Mouse (Mus musculus) heart, adult 2 months (tissue): ENCODE data around the gene Slc9a2.

ENCODE experiments used
- CTCF ChIP-seq: fragments of 200-600 bp; IDR thresholded peaks from 2 replicates; pipeline ENCODE4 v1.8.1; 2022; ENCODE audit warnings: antibody characterized with exemption, mild to moderate bottlenecking, moderate library complexity
- EP300 ChIP-seq: fragments of 200-500 bp; IDR thresholded peaks from 2 replicates; pipeline ENCODE4 v1.6.1; 2011; ENCODE audit warnings: low read depth, low read length, control low read depth; ENCODE audit not compliant: insufficient read depth
- POLR2A ChIP-seq: fragments of 200-500 bp; IDR thresholded peaks from 2 replicates; pipeline ENCODE4 v1.6.1; 2011; ENCODE audit warnings: mild to moderate bottlenecking, low read depth, low read length, control low read depth; ENCODE audit not compliant: insufficient read depth

DNA sequence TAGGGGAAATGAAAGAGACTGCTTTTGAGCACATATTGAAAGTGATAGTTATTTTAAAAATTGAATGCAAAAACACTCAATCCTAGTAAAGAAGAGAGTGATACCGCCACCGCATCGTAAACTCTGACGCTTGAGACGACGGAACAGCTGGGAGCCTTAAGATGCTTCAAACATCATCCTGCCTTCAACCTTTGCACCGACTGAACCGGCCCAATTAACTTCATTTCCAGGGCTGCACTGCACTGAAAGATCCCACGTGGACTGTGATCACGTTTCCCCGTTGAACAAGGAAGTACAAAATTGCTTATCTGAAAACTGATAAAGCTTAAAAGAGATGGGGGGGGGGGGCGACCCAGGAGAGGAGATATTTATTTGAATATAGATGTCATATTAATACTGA, 21.4 kb upstream of the Slc9a2 start:
- no peak for TF ChIP-seq CTCF
- no peak for TF ChIP-seq EP300
- TF ChIP-seq POLR2A: no peak
